Mouse (Mus musculus): ENCODE measurements around the gene Arl13b. TPM values are rescaled to one million over a fixed set of nuclear protein-coding genes. Genes with fewer than 3 reads are reported as not detected.

Arl13b gene
- polyA plus RNA-seq, 1 experiment = 13.4 TPM

- H3K27ac ChIP-seq (ENCODE audit: insufficient read depth, low read length) = no peak overlapping the region
- H3K4me3 ChIP-seq (ENCODE audit: insufficient read depth, low read length) = no peak overlapping the region
Observed at GRCm38 (mm10) chr16:62798808-62799207, 48.0 kb downstream of the Arl13b start.

DNA sequence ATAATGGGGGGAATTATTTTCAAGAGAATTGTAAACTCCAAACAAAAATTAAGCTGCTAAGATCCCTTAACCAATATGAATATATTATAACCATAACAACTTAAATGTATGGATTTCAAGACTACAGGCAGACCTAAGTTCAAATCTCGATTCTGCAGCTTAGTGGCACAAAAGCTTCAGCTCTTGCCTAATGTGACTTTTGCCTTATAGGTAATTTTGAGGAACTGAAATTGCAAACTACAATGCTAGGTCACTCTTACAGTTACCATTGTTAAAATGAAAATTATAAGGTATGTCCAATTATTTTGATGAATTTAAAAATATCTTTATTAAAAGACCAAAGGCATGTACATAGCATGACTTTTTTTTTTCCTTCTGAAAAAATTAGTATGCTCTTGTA, 50.2 kb downstream of the Arl13b start:
- Histone ChIP-seq H3K4me1 (ENCODE audit: control insufficient read depth, insufficient read depth, low read length) (no peaks in the 10 kb centered on the region), H3K4me3 (ENCODE audit: insufficient read depth, low read length) (no peak overlapping the region), H3K27ac (ENCODE audit: insufficient read depth, low read length) (no peak overlapping the region)
- TF ChIP-seq CTCF (IDR thresholded peaks at IDR 0.05; ENCODE audit: extremely low read depth, insufficient read depth, low read length) (no peak), POLR2A (IDR thresholded peaks at IDR 0.05; ENCODE audit: extremely low read depth, insufficient read depth, low read length) (no peak)

More at GRCm38 (mm10) chr16:62798808-62799207, 48.0 kb downstream of the Arl13b start:
- no peak for TF ChIP-seq CTCF (IDR thresholded peaks at IDR 0.05; ENCODE audit: extremely low read depth, insufficient read depth, low read length)
- no peak for TF ChIP-seq POLR2A (IDR thresholded peaks at IDR 0.05; ENCODE audit: extremely low read depth, insufficient read depth, low read length)
- H3K4me1 ChIP-seq (ENCODE audit: control insufficient read depth, insufficient read depth, low read length) = no peaks in the 10 kb centered on the region

DNA sequence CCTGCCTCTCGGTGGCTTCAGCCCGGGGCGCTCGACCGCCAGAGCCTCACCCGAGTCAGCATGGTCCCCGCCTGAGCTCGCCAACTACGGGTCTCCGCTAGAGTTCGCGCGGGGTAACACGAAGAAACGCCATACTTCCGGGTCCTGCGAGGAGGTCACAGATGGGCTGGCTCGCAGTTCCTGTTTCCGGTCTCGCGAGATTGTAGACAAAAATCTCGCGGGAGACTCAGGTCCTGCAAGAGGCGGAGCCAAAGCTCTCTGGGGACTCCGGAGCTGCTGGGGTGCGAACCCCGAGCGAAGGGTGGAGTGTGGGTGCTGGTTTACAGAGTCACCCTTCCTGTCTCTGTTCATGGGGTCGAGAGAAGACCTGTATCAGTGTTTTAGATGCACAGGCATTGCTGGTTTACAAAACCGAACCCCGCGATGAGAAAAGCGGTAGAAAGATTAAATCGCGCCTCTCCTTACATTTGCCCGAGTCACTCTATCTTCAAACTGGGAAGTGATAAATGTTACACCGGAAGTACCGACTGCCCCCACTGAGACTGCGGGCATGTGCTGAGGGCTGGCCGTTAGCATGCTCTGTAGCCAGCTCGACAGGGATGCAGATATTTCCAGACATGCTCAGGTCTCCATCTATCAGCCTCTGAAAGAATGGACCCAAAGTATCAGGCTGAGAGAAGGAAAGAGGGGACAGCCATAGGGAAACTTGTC, 60.1 kb downstream of the Arl13b start, which contains the start of gene Nsun3:
TSS of gene Nsun3 (minus strand) at position 198 of the 711 bp plus-strand sequence.
- peak within 1 kb of the TSS; percentile 64 for H3K4me3 ChIP-seq (ENCODE audit: insufficient read depth, low read length)
- peak within 1 kb of the TSS; percentile 56 for H3K27ac ChIP-seq (ENCODE audit: insufficient read depth, low read length)
- TF ChIP-seq CTCF (IDR thresholded peaks at IDR 0.05; ENCODE audit: extremely low read depth, insufficient read depth, low read length) (no peak), POLR2A (IDR thresholded peaks at IDR 0.05; ENCODE audit: extremely low read depth, insufficient read depth, low read length) (peak; percentile 93)
- peaks cover 9% of the 10 kb centered on the region; the same call in 1 of the 2 replicates for H3K4me1 ChIP-seq (ENCODE audit: control insufficient read depth, insufficient read depth, low read length)

DNA sequence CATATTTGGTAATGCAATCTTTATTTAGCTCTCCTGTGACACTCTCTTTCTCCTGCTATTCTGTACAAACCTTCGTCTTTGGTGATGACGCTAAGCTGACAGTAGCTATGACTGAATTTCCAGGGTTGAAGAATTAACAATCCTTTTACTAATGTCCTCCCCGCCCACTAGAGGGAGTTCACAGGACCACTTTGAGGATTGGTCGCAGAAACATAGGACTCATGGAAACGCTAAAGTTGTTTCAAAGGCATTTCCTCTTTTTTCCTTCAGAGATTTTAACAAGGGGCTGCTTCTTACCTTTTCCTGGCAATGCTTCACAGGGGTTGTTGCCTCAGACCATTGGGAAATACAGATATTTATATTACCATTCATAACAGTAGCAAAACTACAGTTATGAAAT, 64.6 kb downstream of the Arl13b start:
- Histone ChIP-seq H3K4me1 (ENCODE audit: control insufficient read depth, insufficient read depth, low read length) (peaks cover 6% of the 10 kb centered on the region; the same call in 1 of the 2 replicates), H3K4me3 (ENCODE audit: insufficient read depth, low read length) (no peak overlapping the region), H3K27ac (ENCODE audit: insufficient read depth, low read length) (no peak overlapping the region)
- TF ChIP-seq POLR2A (IDR thresholded peaks at IDR 0.05; ENCODE audit: extremely low read depth, insufficient read depth, low read length) (no peak), CTCF (IDR thresholded peaks at IDR 0.05; ENCODE audit: extremely low read depth, insufficient read depth, low read length) (peak; percentile 15; the same call in 1 of the 2 replicates)

DNA sequence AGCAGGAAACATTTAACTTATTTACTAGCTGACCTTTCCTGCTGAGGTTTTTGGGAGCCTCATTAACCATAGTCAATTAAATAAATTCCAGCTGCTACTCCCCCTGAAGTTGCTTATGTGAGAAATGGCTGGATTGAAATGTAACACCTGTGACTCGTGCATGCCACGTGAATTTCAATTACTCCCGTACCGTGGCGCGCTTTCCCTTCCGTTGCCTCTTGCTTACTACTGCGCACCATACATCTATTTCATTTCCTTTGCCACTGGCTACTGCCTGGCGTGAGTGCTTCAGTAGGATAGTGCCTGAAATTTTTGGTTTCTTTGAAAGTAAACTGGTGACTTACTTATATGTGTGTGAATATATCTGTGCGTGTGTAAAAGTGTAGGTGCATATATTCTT, 68.6 kb downstream of the Arl13b start:
- Histone ChIP-seq H3K4me3 (ENCODE audit: insufficient read depth, low read length) (no peak overlapping the region), H3K4me1 (ENCODE audit: control insufficient read depth, insufficient read depth, low read length) (no peaks in the 10 kb centered on the region), H3K27ac (ENCODE audit: insufficient read depth, low read length) (no peak overlapping the region)
- TF ChIP-seq POLR2A (IDR thresholded peaks at IDR 0.05; ENCODE audit: extremely low read depth, insufficient read depth, low read length) (no peak), CTCF (IDR thresholded peaks at IDR 0.05; ENCODE audit: extremely low read depth, insufficient read depth, low read length) (no peak)

DNA sequence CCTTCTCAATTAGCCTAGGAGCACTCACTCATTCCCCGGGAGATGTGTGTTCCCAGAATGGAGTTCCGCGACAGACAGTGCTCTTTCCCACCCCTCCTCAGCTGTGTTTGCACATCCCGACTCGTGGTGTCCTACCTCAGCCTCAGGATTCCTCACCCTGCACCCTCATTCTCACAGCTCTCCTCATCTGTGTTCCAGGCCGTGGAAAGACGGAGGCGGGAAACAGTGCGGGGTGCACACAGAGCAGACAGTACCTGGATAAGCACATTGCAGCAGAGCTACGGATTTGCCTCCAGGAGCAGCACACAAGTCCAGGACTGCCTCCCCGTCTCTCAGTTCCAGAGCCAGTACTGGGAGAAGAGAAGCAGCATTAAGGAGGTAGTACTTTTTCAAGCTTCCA, 70.8 kb downstream of the Arl13b start:
- Histone ChIP-seq H3K4me3 (ENCODE audit: insufficient read depth, low read length) (no peak overlapping the region), H3K27ac (ENCODE audit: insufficient read depth, low read length) (no peak overlapping the region), H3K4me1 (ENCODE audit: control insufficient read depth, insufficient read depth, low read length) (no peaks in the 10 kb centered on the region)
- TF ChIP-seq CTCF (IDR thresholded peaks at IDR 0.05; ENCODE audit: extremely low read depth, insufficient read depth, low read length) (no peak), POLR2A (IDR thresholded peaks at IDR 0.05; ENCODE audit: extremely low read depth, insufficient read depth, low read length) (no peak)

DNA sequence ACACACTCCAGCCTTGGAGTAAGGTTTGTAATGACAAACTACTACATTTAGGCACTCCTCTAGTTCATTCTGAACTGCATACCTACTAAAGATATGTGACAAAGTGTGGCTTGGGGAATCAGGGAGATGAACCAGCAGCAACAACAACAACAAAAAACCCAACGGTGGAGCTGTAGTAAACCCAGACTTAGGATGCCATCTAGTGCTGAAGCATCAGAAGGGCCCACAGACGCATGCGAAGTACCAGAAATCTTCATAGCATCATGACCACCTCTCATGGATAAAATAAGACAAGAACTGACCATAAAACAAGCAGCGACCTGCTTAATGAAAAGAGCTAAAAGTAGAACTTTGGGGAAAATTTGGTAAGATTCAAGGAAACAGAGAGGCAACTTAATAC, 73.4 kb downstream of the Arl13b start:
- peak; percentile 51 for TF ChIP-seq CTCF (IDR thresholded peaks at IDR 0.05; ENCODE audit: extremely low read depth, insufficient read depth, low read length)
- no peak for TF ChIP-seq POLR2A (IDR thresholded peaks at IDR 0.05; ENCODE audit: extremely low read depth, insufficient read depth, low read length)
- H3K4me1 ChIP-seq (ENCODE audit: control insufficient read depth, insufficient read depth, low read length) = no peaks in the 10 kb centered on the region
- no peak overlapping the region for H3K27ac ChIP-seq (ENCODE audit: insufficient read depth, low read length)
- H3K4me3 ChIP-seq (ENCODE audit: insufficient read depth, low read length) = no peak overlapping the region

DNA sequence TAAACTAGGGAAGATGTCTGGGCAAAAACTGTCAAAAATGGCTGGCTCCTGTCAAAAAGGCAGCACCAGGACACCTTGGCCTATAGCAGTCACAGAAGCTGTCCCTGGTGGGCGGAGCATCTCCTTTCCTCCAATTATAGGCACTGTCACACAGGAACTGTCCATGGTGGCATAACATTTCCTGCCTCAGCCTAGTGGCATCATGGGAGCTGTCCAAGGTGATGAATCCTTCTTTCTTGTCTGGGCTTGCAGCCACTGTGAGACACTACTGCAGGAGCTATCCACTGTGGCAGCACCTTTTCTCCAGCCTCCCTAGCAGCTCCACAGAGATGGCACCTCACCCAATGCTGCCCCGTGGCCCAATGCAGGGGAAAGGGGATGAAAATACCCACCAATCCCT, 88.5 kb downstream of the Arl13b start:
- Histone ChIP-seq H3K4me1 (ENCODE audit: control insufficient read depth, insufficient read depth, low read length) (peaks cover 1% of the 10 kb centered on the region; the same call in 1 of the 2 replicates), H3K27ac (ENCODE audit: insufficient read depth, low read length) (no peak overlapping the region), H3K4me3 (ENCODE audit: insufficient read depth, low read length) (no peak overlapping the region)
- TF ChIP-seq CTCF (IDR thresholded peaks at IDR 0.05; ENCODE audit: extremely low read depth, insufficient read depth, low read length) (no peak), POLR2A (IDR thresholded peaks at IDR 0.05; ENCODE audit: extremely low read depth, insufficient read depth, low read length) (no peak)

GRCm38 (mm10) chr16:62755307-62755706, 91.5 kb downstream of the Arl13b start:
- H3K27ac ChIP-seq (ENCODE audit: insufficient read depth, low read length) = no peak overlapping the region
- TF ChIP-seq CTCF (IDR thresholded peaks at IDR 0.05; ENCODE audit: extremely low read depth, insufficient read depth, low read length) = no peak
- TF ChIP-seq POLR2A (IDR thresholded peaks at IDR 0.05; ENCODE audit: extremely low read depth, insufficient read depth, low read length) = no peak

GRCm38 (mm10) chr16:62753597-62753996, 93.2 kb downstream of the Arl13b start:
- Histone ChIP-seq H3K4me1 (ENCODE audit: control insufficient read depth, insufficient read depth, low read length) (no peaks in the 10 kb centered on the region; the same call in 1 of the 2 replicates), H3K4me3 (ENCODE audit: insufficient read depth, low read length) (no peak overlapping the region), H3K27ac (ENCODE audit: insufficient read depth, low read length) (no peak overlapping the region)
- TF ChIP-seq POLR2A (IDR thresholded peaks at IDR 0.05; ENCODE audit: extremely low read depth, insufficient read depth, low read length) (no peak), CTCF (IDR thresholded peaks at IDR 0.05; ENCODE audit: extremely low read depth, insufficient read depth, low read length) (no peak)

More at GRCm38 (mm10) chr16:62755307-62755706, 91.5 kb downstream of the Arl13b start:
- H3K4me3 ChIP-seq (ENCODE audit: insufficient read depth, low read length) = no peak overlapping the region
- H3K4me1 ChIP-seq (ENCODE audit: control insufficient read depth, insufficient read depth, low read length) = no peaks in the 10 kb centered on the region; the same call in 1 of the 2 replicates

All from cortical plate, adult 2 months (tissue).